Mouse (Mus musculus) brain, embryonic 14.5 days (tissue): ENCODE measurements around the gene Anapc11.

Source experiments
- CTCF ChIP-seq: fragments of 200-500 bp; IDR thresholded peaks from 2 replicates; pipeline ENCODE4 v1.5.1; 2012; ENCODE audit warnings: inconsistent platforms, mild to moderate bottlenecking, moderate library complexity, borderline replicate concordance; ENCODE audit not compliant: insufficient read depth, insufficient read length; ENCODE audit errors: extremely low read depth
- POLR2A ChIP-seq: fragments of 200-500 bp; IDR thresholded peaks from 2 replicates; pipeline ENCODE4 v1.6.1; 2012; ENCODE audit warnings: mild to moderate bottlenecking, inconsistent platforms, borderline replicate concordance; ENCODE audit not compliant: poor library complexity, insufficient read depth, insufficient read length, severe bottlenecking; ENCODE audit errors: extremely low read depth

DNA sequence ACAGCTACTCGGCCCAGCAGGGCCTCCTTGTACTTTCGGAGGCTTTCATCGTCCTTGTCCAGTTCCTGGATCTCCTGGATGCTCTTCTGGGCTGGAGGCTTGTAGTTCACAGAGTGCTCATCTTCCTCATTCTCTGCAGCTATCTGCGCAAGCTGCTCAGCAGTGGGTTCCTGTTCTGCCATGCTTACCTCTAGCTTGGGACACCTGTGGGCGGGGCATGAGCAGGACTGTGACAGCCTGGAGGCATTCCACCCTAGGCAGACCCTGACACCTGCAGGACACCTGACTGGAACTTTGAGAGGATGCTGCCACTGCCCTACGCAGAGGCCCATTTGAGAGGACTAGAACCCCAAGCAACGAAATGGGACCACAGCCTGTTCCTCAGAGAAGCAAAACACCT, 18.0 kb upstream of the Anapc11 start:
- no peak for TF ChIP-seq CTCF
- TF ChIP-seq POLR2A = no peak
